Mouse (Mus musculus): ENCODE data around the gene Hook2.

DNA sequence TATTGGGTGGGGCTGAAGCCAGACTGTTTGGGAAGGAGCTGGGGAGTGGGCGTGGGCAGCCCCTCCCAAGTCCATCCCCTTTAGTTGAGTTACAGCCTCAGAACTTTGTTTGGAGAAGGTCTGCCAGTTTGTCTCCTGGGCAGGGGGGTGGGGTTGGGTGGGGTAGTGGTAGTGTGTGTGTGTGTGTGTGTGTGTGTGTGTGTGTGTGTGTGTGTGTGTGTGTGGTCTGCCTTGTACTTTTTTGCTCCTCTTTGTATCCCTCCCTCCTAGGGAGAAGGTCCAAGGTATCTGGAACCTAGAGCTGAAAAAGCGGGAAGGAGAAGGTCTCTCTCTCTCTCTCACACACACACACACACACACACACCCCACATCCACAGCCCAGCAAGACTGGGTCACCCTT, 24.0 kb downstream of the Hook2 start, which contains the start of gene Best2:
- TF ChIP-seq CTCF (IDR thresholded peaks at IDR 0.05; ENCODE audit: control insufficient read depth, insufficient read depth, insufficient read length) (no peak), MYOD1 (IDR thresholded peaks at IDR 0.05; ENCODE audit: control insufficient read depth, insufficient read length, low read depth) (no peak), MAX (IDR thresholded peaks at IDR 0.05) (no peak), CEBPB (IDR thresholded peaks at IDR 0.05; ENCODE audit: low read depth) (no peak), USF1 (IDR thresholded peaks at IDR 0.05; ENCODE audit: low read depth) (no peak), MYOG (IDR thresholded peaks at IDR 0.05; ENCODE audit: control insufficient read depth, extremely low read depth, insufficient read length) (no peak)

All from C2C12 (cell line).